Mouse (Mus musculus) heart, embryonic 14.5 days (tissue): Measurements from ENCODE around the gene Egfl7. TPM values are rescaled to one million over a fixed set of nuclear protein-coding genes. Genes with fewer than 3 reads are reported as not detected.

Experiments used
- ATAC-seq: fragments of 200-750 bp; cut with Nextera tagmentation; 2 replicates; pipeline ENCODE4 v1.8.0; 2017; ENCODE audit warnings: low read depth, moderate TSS enrichment; ENCODE audit not compliant: insufficient number of reproducible peaks, insufficient read depth, low FRiP score
- H3K27ac ChIP-seq, 2 experiments: fragments of 200-500 bp in 1 of 2; fragments of 300-500 bp in 1 of 2; sonication (generic) in 1 of 2; replicated peaks in 1 of 2; 2 replicates each; pipeline ENCODE4 v1.5.1; 2012 to 2014; ENCODE audit warnings: low read depth in 2 of 2, low read length in 2 of 2, control low read depth in 1 of 2, mild to moderate bottlenecking in 1 of 2, mixed read lengths in 1 of 2; ENCODE audit not compliant: control insufficient read depth in 1 of 2, insufficient read depth in 1 of 2
- H3K27me3 ChIP-seq: fragments of 300-500 bp; sonication (generic); 2 replicates; pipeline ENCODE4 v1.6.1; 2014; ENCODE audit warnings: mild to moderate bottlenecking, low read length, control low read depth; ENCODE audit not compliant: control insufficient read depth, insufficient read depth
- H3K36me3 ChIP-seq: fragments of 300-500 bp; sonication (generic); 2 replicates; pipeline ENCODE4 v1.6.1; 2014; ENCODE audit warnings: mild to moderate bottlenecking, control low read depth, low read length, mixed read lengths; ENCODE audit not compliant: control insufficient read depth, insufficient read depth
- H3K4me1 ChIP-seq, 2 experiments: fragments of 200-500 bp in 1 of 2; fragments of 300-500 bp in 1 of 2; sonication (generic) in 1 of 2; 2 replicates each; pipeline ENCODE4 v1.6.1; 2012 to 2014; ENCODE audit warnings: low read length in 2 of 2, control low read depth in 1 of 2, mixed read lengths in 1 of 2; ENCODE audit not compliant: control insufficient read depth in 2 of 2, insufficient read depth in 2 of 2
- H3K4me2 ChIP-seq: fragments of 300-500 bp; sonication (generic); 2 replicates; pipeline ENCODE4 v1.6.1; 2014; ENCODE audit warnings: mild to moderate bottlenecking, low read length
- H3K4me3 ChIP-seq, 2 experiments: fragments of 200-500 bp in 1 of 2; fragments of 300-500 bp in 1 of 2; sonication (generic) in 1 of 2; 2 replicates each; pipeline ENCODE4 v1.5.1; 2012 to 2014; ENCODE audit warnings: low read length in 2 of 2, mild to moderate bottlenecking in 2 of 2, control low read depth in 1 of 2, low read depth in 1 of 2, moderate library complexity in 1 of 2; ENCODE audit not compliant: control insufficient read depth in 1 of 2, insufficient read depth in 1 of 2
- H3K9ac ChIP-seq: fragments of 300-500 bp; sonication (generic); 2 replicates; pipeline ENCODE4 v1.6.1; 2014; ENCODE audit warnings: mild to moderate bottlenecking, low read length
- H3K9me3 ChIP-seq: fragments of 300-500 bp; sonication (generic); 2 replicates; pipeline ENCODE4 v1.6.1; 2016; ENCODE audit warnings: low read length, control low read depth; ENCODE audit not compliant: control insufficient read depth
- WGBS: fragments of 180-500 bp; shearing (Covaris S2); extraction: QIAGEN DNeasy Blood & Tissue Kit; methylation state at CpG from one replicate; pipeline ENCODE4 v1.1.7; 2014; 5-methylcytosine and 5-hydroxymethylcytosine counted together
- polyA plus RNA-seq: library from polyadenylated mRNA; unstranded; fragments of >200 nt; fragmentation: Nextera tagmentation; extraction: Ambion mirVana; gene quantifications from 2 replicates; pipeline ENCODE4 v1.2.1, GENCODE M21; 2014

Egfl7 gene
- polyA plus RNA-seq, 1 experiment from 2014 or later: 177 TPM

GRCm38 (mm10) chr2:26574862-26575261 is 5.0 kb upstream of the Egfl7 start:
- H3K27ac ChIP-seq: peak overlapping the region; percentile 29 to 86; a peak in 3 of 4 replicates
- H3K4me2 ChIP-seq: no peak overlapping the region
- ATAC-seq: no peak
- H3K4me1 ChIP-seq: peaks cover 55 to 57% of the 10 kb centered on the region in 2 experiments
- H3K9ac ChIP-seq: no peak overlapping the region
- no peaks in the 10 kb centered on the region for H3K27me3 ChIP-seq
- H3K36me3 ChIP-seq: no peaks in the 10 kb centered on the region
- WGBS: 45% methylated on average over 5 of the region's 5 CpGs
- no peaks in the 10 kb centered on the region for H3K9me3 ChIP-seq
- H3K4me3 ChIP-seq: no peak overlapping the region

GRCm38 (mm10) chr2:26575378-26575777 is 4.4 kb upstream of the Egfl7 start:
- Histone ChIP-seq H3K4me1 (peaks cover 55 to 59% of the 10 kb centered on the region in 2 experiments), H3K4me3 (no peak overlapping the region), H3K36me3 (no peaks in the 10 kb centered on the region), H3K9ac (no peak overlapping the region), H3K27ac (peak overlapping the region; percentile 64 to 86), H3K27me3 (no peaks in the 10 kb centered on the region), H3K9me3 (no peaks in the 10 kb centered on the region), H3K4me2 (no peak overlapping the region)
- ATAC-seq: no peak
- 74% methylated on average over 1 of the region's 1 CpGs for WGBS

- H3K4me2 ChIP-seq: 0 out of 2 replicates have a peak overlapping the region, but pooled peaks have one; percentile 18
- no peak overlapping the region for H3K4me3 ChIP-seq
- peak overlapping the region; percentile 71 to 86 for H3K27ac ChIP-seq
- H3K27me3 ChIP-seq: no peaks in the 10 kb centered on the region
- H3K36me3 ChIP-seq: no peaks in the 10 kb centered on the region
- peaks cover 55% of the 10 kb centered on the region in 2 experiments for H3K4me1 ChIP-seq
- WGBS: 36% methylated on average over 4 of the region's 4 CpGs
- 0 out of 2 replicates have a peak, but pooled peaks have one; percentile 17 for ATAC-seq
- no peaks in the 10 kb centered on the region for H3K9me3 ChIP-seq
- no peak overlapping the region for H3K9ac ChIP-seq
Measured at GRCm38 (mm10) chr2:26575865-26576264, 3.9 kb upstream of the Egfl7 start.

- H3K4me3 ChIP-seq: no peak overlapping the region
- no peaks in the 10 kb centered on the region for H3K27me3 ChIP-seq
- ATAC-seq: no peak
- peak overlapping the region; percentile 71 to 86 for H3K27ac ChIP-seq
- no peaks in the 10 kb centered on the region for H3K36me3 ChIP-seq
- 0 out of 2 replicates have a peak overlapping the region, but pooled peaks have one; percentile 18 for H3K4me2 ChIP-seq
- 43% methylated on average over 4 of the region's 4 CpGs for WGBS
- H3K9me3 ChIP-seq: no peaks in the 10 kb centered on the region
- peaks cover 53% of the 10 kb centered on the region in 2 experiments for H3K4me1 ChIP-seq
- no peak overlapping the region for H3K9ac ChIP-seq
Measured at GRCm38 (mm10) chr2:26576462-26576861, 3.4 kb upstream of the Egfl7 start.

GRCm38 (mm10) chr2:26578369-26578768 is 1.4 kb upstream of the Egfl7 start:
- no peak overlapping the region for H3K4me3 ChIP-seq
- no peaks in the 10 kb centered on the region for H3K9me3 ChIP-seq
- no peaks in the 10 kb centered on the region for H3K27me3 ChIP-seq
- H3K9ac ChIP-seq: no peak overlapping the region; the same call in 1 of the 2 replicates
- H3K36me3 ChIP-seq: no peaks in the 10 kb centered on the region
- WGBS: 43% methylated on average over 6 of the region's 6 CpGs
- H3K4me2 ChIP-seq: peak overlapping the region; percentile 40
- peaks cover 40 to 45% of the 10 kb centered on the region in 2 experiments for H3K4me1 ChIP-seq
- peak overlapping the region; percentile 71 to 86; a peak in 3 of 4 replicates for H3K27ac ChIP-seq
- ATAC-seq: peak; percentile 72

GRCm38 (mm10) chr2:26580751-26581150 is 937 bp downstream of the Egfl7 start:
- no peaks in the 10 kb centered on the region for H3K27me3 ChIP-seq
- no peak overlapping the region for H3K4me3 ChIP-seq
- no peak overlapping the region for H3K9ac ChIP-seq
- ATAC-seq: no peak
- H3K4me2 ChIP-seq: no peak overlapping the region
- H3K9me3 ChIP-seq: no peaks in the 10 kb centered on the region
- H3K27ac ChIP-seq: peak overlapping the region in 1 of 2 experiments; percentile 45; a peak in 2 of 4 replicates
- WGBS: 77% methylated on average over 5 of the region's 5 CpGs
- no peaks in the 10 kb centered on the region for H3K36me3 ChIP-seq
- H3K4me1 ChIP-seq: peaks cover 18 to 29% of the 10 kb centered on the region in 2 experiments

GRCm38 (mm10) chr2:26582203-26582602 is 2.4 kb downstream of the Egfl7 start:
- H3K9me3 ChIP-seq: no peaks in the 10 kb centered on the region
- H3K4me3 ChIP-seq: no peak overlapping the region
- no peaks in the 10 kb centered on the region for H3K36me3 ChIP-seq
- no peak overlapping the region for H3K4me2 ChIP-seq
- no peak overlapping the region for H3K9ac ChIP-seq
- H3K27me3 ChIP-seq: no peaks in the 10 kb centered on the region
- H3K27ac ChIP-seq: no peak overlapping the region
- H3K4me1 ChIP-seq: peaks cover 14 to 22% of the 10 kb centered on the region in 2 experiments
- ATAC-seq: no peak
- WGBS: 53% methylated on average over 2 of the region's 2 CpGs

GRCm38 (mm10) chr2:26582741-26583140 is 2.9 kb downstream of the Egfl7 start:
- H3K4me2 ChIP-seq: peak overlapping the region; percentile 32; the same call in 1 of the 2 replicates

More at GRCm38 (mm10) chr2:26582741-26583140, 2.9 kb downstream of the Egfl7 start:
- H3K27me3 ChIP-seq: no peaks in the 10 kb centered on the region
- H3K9ac ChIP-seq: peak overlapping the region; percentile 21; the same call in 1 of the 2 replicates
- peak overlapping the region in 1 of 2 experiments; percentile 81; a peak in 3 of 4 replicates for H3K27ac ChIP-seq
- H3K9me3 ChIP-seq: no peaks in the 10 kb centered on the region
- H3K4me1 ChIP-seq: peaks cover 13 to 22% of the 10 kb centered on the region in 2 experiments
- 67% methylated on average over 7 of the region's 7 CpGs for WGBS
- no peak overlapping the region for H3K4me3 ChIP-seq
- ATAC-seq: no peak
- no peaks in the 10 kb centered on the region for H3K36me3 ChIP-seq
